Mouse (Mus musculus): ENCODE results near the gene Siva1.
A peak's percentile ranks its signal among the peaks of the same experiment; 100 is the strongest.

GRCm38 (mm10) chr12:112623742-112624141 lies 20.7 kb upstream of the Siva1 start:
- TF ChIP-seq CTCF (IDR thresholded peaks at IDR 0.05; ENCODE audit: low read depth, low read length) = peak; percentile 96
- TF ChIP-seq GATA2 (IDR thresholded peaks at IDR 0.05; ENCODE audit: borderline replicate concordance, low read depth, low read length) = no peak
- no peak for TF ChIP-seq GATA1 (IDR thresholded peaks at IDR 0.05; ENCODE audit: borderline replicate concordance, low read length)
- no peak for TF ChIP-seq TAL1 (conservative IDR thresholded peaks at IDR 0.05; ENCODE audit: low read depth, low read length)
